9 mouse cellular contexts compared by ENCODE assay signal in genomic region chr17:29330671-29331410, GRCm38 (mm10). TPM values are rescaled to one million over a fixed set of nuclear protein-coding genes. Genes with fewer than 3 reads are reported as not detected.
A peak's percentile ranks its signal among the peaks of the same experiment; 100 is the strongest.
DNase-seq lines count a peak whose midpoint lies in the region; ATAC-seq and TF ChIP-seq lines count a peak whose summit lies in the region.
"Had no signal": no experiment of that assay in that cellular context is flagged by ENCODE, and none has a peak within 500 bp of the region (broad histone marks: within the 10 kb centered on the region; RNA-seq: fewer than 3 reads in every experiment).

No protein-coding gene starts in this region.

- H3K4me1 ChIP-seq in cortical plate, adult 2 months (ENCODE audit: control insufficient read depth, insufficient read depth, low read length), result 0 out of 2 replicates have a peak, but pooled peaks cover 5% of the 10 kb centered on the region
- H3K4me1 ChIP-seq in hindbrain, embryonic 16.5 days (ENCODE audit: control insufficient read depth, insufficient read depth, low read depth, low read length), result peaks cover 18% of the 10 kb centered on the region

- WGBS in hindbrain, embryonic 16.5 days, result 26% methylated on average over 5 of the region's 5 CpGs

- TF ChIP-seq CTCF in cortical plate, adult 2 months (IDR thresholded peaks at IDR 0.05; ENCODE audit: extremely low read depth, insufficient read depth, low read length), result no peak

- H3K36me3 ChIP-seq in hindbrain, embryonic 16.5 days (ENCODE audit: control insufficient read depth, insufficient read depth, low read length), result peaks cover 36% of the 10 kb centered on the region

- 0 out of 2 replicates have a peak, but pooled peaks have one; percentile 35 for ATAC-seq in hindbrain, embryonic 16.5 days

- no peaks in the 10 kb centered on the region for H3K9me3 ChIP-seq in hindbrain, embryonic 16.5 days (ENCODE audit: control insufficient read depth, low read length)
- H3K9me3 ChIP-seq: lung, embryonic 15.5 days had no signal

- peak; percentile 65 for DNase-seq in gastrocnemius, adult 18-20 months (ENCODE audit: low spot score)
- DNase-seq in gastrocnemius, postnatal 4 days (ENCODE audit: low spot score in 2 of 2), result no peak
- peak; percentile 91 for DNase-seq in 3T3-L1 (ENCODE audit: low read depth, low spot score)
- DNase-seq in skeletal muscle tissue, adult 2 months (ENCODE audit: low read depth, low spot score), result peak; percentile 70
- DNase-seq in ovary, postnatal 10 days (ENCODE audit: low spot score), result no peak
- DNase-seq in thymus, postnatal 14 days, result no peak

- H3K4me3 ChIP-seq in cortical plate, adult 2 months (ENCODE audit: insufficient read depth, low read length), result no peak overlapping the region
- H3K4me3 ChIP-seq in hindbrain, embryonic 16.5 days (ENCODE audit: low read length), result no peak overlapping the region
- H3K4me3 ChIP-seq: lung, embryonic 15.5 days had no signal

- H3K27me3 ChIP-seq in hindbrain, embryonic 16.5 days (replicated peaks; ENCODE audit: control insufficient read depth, insufficient read depth, low read length), result no peaks in the 10 kb centered on the region

- H3K27ac ChIP-seq in cortical plate, adult 2 months (ENCODE audit: insufficient read depth, low read length), result peak overlapping the region; percentile 38; the same call in 1 of the 2 replicates
- H3K27ac ChIP-seq in hindbrain, embryonic 16.5 days (ENCODE audit: low read depth, low read length), result peak overlapping the region; percentile 52
- H3K27ac ChIP-seq: lung, embryonic 15.5 days had no signal

- no peak for TF ChIP-seq POLR2A in cortical plate, adult 2 months (IDR thresholded peaks at IDR 0.05; ENCODE audit: extremely low read depth, insufficient read depth, low read length)

- no peak overlapping the region for H3K9ac ChIP-seq in hindbrain, embryonic 16.5 days (ENCODE audit: low read depth, low read length)
- H3K9ac ChIP-seq: lung, embryonic 15.5 days had no signal

- no peak overlapping the region for H3K4me2 ChIP-seq in hindbrain, embryonic 16.5 days (ENCODE audit: low read length)
- H3K4me2 ChIP-seq: lung, embryonic 15.5 days had no signal

RNA-seq across cellular contexts. Expression of gene Pi16, which starts 13.4 kb away (rescaled TPM):
- 10 to 100 TPM; 16.2 to 23.7 TPM for total RNA-seq in gastrocnemius, adult 18-20 months (2021)
- 10 to 100 TPM; 50.3 to 54.5 TPM for total RNA-seq in gastrocnemius, postnatal 4 days (2021)
- 0.36 and 0.67 TPM in 2 replicates for polyA plus RNA-seq in cortical plate, adult 2 months (2012; rRNA removed)
- polyA plus RNA-seq in hindbrain, embryonic 16.5 days (2015; fragmentation: Nextera tagmentation; extraction: Ambion mirVana), result 2.0 and 2.4 TPM in 2 replicates

RNA-seq across cellular contexts. Expression of gene Mtch1, which starts 16.9 kb away (rescaled TPM):
- total RNA-seq in gastrocnemius, adult 18-20 months (2021), result 10 to 100 TPM; 80.1 to 88.4 TPM
- 100 to 1,000 TPM; 302 to 317 TPM for total RNA-seq in gastrocnemius, postnatal 4 days (2021)
- polyA plus RNA-seq in cortical plate, adult 2 months (2012; rRNA removed), result 586 and 591 TPM in 2 replicates
- polyA plus RNA-seq in hindbrain, embryonic 16.5 days (2015; fragmentation: Nextera tagmentation; extraction: Ambion mirVana), result 328 and 463 TPM in 2 replicates

RNA-seq across cellular contexts. Expression of gene Fgd2, which starts 29.9 kb away (rescaled TPM):
- 1 to 10 TPM in 1 of 2 experiments, under 1 TPM in 1; 0.68 to 1.6 TPM for total RNA-seq in gastrocnemius, adult 18-20 months (2021)
- 1 to 10 TPM; 4.2 to 4.5 TPM for total RNA-seq in gastrocnemius, postnatal 4 days (2021)
- 16.8 and 17.0 TPM in 2 replicates for polyA plus RNA-seq in cortical plate, adult 2 months (2012; rRNA removed)
- polyA plus RNA-seq in hindbrain, embryonic 16.5 days (2015; fragmentation: Nextera tagmentation; extraction: Ambion mirVana), result 6.5 and 9.1 TPM in 2 replicates

Comparison
In these comparisons a context has a peak if more than half of its experiments do, and no peak if none do; other contexts are left out.
1. DNase-seq: peak in gastrocnemius, adult 18-20 months (single experiment), 3T3-L1 (single experiment) and skeletal muscle tissue, adult 2 months (single experiment); none in gastrocnemius, postnatal 4 days (0 of 2), ovary, postnatal 10 days (single experiment) and thymus, postnatal 14 days (single experiment).